Comparison of ENCODE assay signal across 10 mouse cellular contexts in genomic region chr11:102394421-102395124, GRCm38 (mm10). TPM values are rescaled to one million over a fixed set of nuclear protein-coding genes. Genes with fewer than 3 reads are reported as not detected.
DNase-seq lines count a peak whose midpoint lies in the region; ATAC-seq lines count a peak whose summit lies in the region.
"Had no signal": no experiment of that assay in that cellular context is flagged by ENCODE, and none has a peak within 500 bp of the region (broad histone marks: within the 10 kb centered on the region; RNA-seq: fewer than 3 reads in every experiment).

No protein-coding gene starts in this region.

- no peaks in the 10 kb centered on the region for H3K9me3 ChIP-seq in forebrain, embryonic 10.5 days
- no peaks in the 10 kb centered on the region for H3K9me3 ChIP-seq in limb, embryonic 12.5 days
- H3K9me3 ChIP-seq in heart, embryonic 12.5 days (replicated peaks), result no peaks in the 10 kb centered on the region
- H3K9me3 ChIP-seq: limb, embryonic 13.5 days had no signal

- peak overlapping the region; percentile 78; the same call in 1 of the 2 replicates for H3K27ac ChIP-seq in forebrain, embryonic 10.5 days
- no peak overlapping the region for H3K27ac ChIP-seq in limb, embryonic 12.5 days
- no peak overlapping the region for H3K27ac ChIP-seq in heart, embryonic 12.5 days (ENCODE audit: poor library complexity, severe bottlenecking)
- H3K27ac ChIP-seq: limb, embryonic 13.5 days had no signal

- peak; percentile 51 for DNase-seq in adrenal gland, postnatal 10 days
- DNase-seq in adrenal gland, adult 18-20 months (ENCODE audit: low spot score in 2 of 2), result no peak
- peak; percentile 52 for DNase-seq in R1 (ENCODE audit: low read depth, low spot score)
- no peak for DNase-seq in forebrain, embryonic 10.5 days (ENCODE audit: extremely low spot score, low spot score)
- DNase-seq in B cell, adult 2 months, result no peak
- no peak for DNase-seq in retina, postnatal 1 day

- H3K4me3 ChIP-seq in forebrain, embryonic 10.5 days, result peak overlapping the region; percentile 68
- no peak overlapping the region for H3K4me3 ChIP-seq in limb, embryonic 12.5 days (replicated peaks)
- H3K4me3 ChIP-seq in heart, embryonic 12.5 days, result no peak overlapping the region

- peaks cover 59% of the 10 kb centered on the region for H3K27me3 ChIP-seq in forebrain, embryonic 10.5 days (ENCODE audit: poor library complexity, severe bottlenecking)
- H3K27me3 ChIP-seq in limb, embryonic 12.5 days, result peaks cover 63% of the 10 kb centered on the region
- H3K27me3 ChIP-seq in heart, embryonic 12.5 days (replicated peaks), result peaks cover 52% of the 10 kb centered on the region

- ATAC-seq in limb, embryonic 12.5 days (ENCODE audit: insufficient number of reproducible peaks, insufficient read depth, low FRiP score, low TSS enrichment, low read depth), result no peak
- no peak for ATAC-seq in heart, embryonic 12.5 days (ENCODE audit: insufficient number of reproducible peaks, low FRiP score)

- WGBS in forebrain, embryonic 10.5 days, result 80% methylated on average over 9 of the region's 9 CpGs
- 77% methylated on average over 9 of the region's 9 CpGs for WGBS in limb, embryonic 12.5 days
- 74% methylated on average over 9 of the region's 9 CpGs for WGBS in heart, embryonic 12.5 days

- peaks cover 53% of the 10 kb centered on the region for H3K4me1 ChIP-seq in forebrain, embryonic 10.5 days
- H3K4me1 ChIP-seq in limb, embryonic 12.5 days (replicated peaks), result peaks cover 29% of the 10 kb centered on the region
- peaks cover 30% of the 10 kb centered on the region for H3K4me1 ChIP-seq in heart, embryonic 12.5 days (replicated peaks)

- H3K4me2 ChIP-seq in limb, embryonic 12.5 days, result peak overlapping the region; percentile 90; the same call in 1 of the 2 replicates
- no peak overlapping the region for H3K4me2 ChIP-seq in heart, embryonic 12.5 days

- H3K36me3 ChIP-seq in forebrain, embryonic 10.5 days (replicated peaks), result no peaks in the 10 kb centered on the region
- H3K36me3 ChIP-seq in limb, embryonic 12.5 days, result no peaks in the 10 kb centered on the region
- no peaks in the 10 kb centered on the region for H3K36me3 ChIP-seq in heart, embryonic 12.5 days
- H3K36me3 ChIP-seq: limb, embryonic 13.5 days had no signal

- no peak overlapping the region for H3K9ac ChIP-seq in limb, embryonic 12.5 days (replicated peaks)
- H3K9ac ChIP-seq in heart, embryonic 12.5 days, result no peak overlapping the region
- H3K9ac ChIP-seq: limb, embryonic 13.5 days had no signal

RNA-seq across cellular contexts. Expression of gene Rundc3a, which starts 1.4 kb away (rescaled TPM):
- 10 to 100 TPM; 21.2 to 34.3 TPM for total RNA-seq in adrenal gland, postnatal 10 days (2021)
- 10 to 100 TPM; 40.0 to 45.9 TPM for total RNA-seq in adrenal gland, adult 18-20 months (2021)
- polyA plus RNA-seq in forebrain, embryonic 10.5 days (2016; fragmentation: Nextera tagmentation; extraction: Ambion mirVana), result 10.5 and 13.5 TPM in 2 replicates
- polyA plus RNA-seq in limb, embryonic 12.5 days (2016; fragmentation: Nextera tagmentation; extraction: Ambion mirVana), result 1.7 and 2.3 TPM in 2 replicates
- 1.7 and 1.8 TPM in 2 replicates for polyA plus RNA-seq in heart, embryonic 12.5 days (2016; fragmentation: Nextera tagmentation; extraction: Ambion mirVana)
- total RNA-seq: heart, postnatal 25 days had no signal

RNA-seq across cellular contexts. Expression of gene Slc25a39, which starts 13.2 kb away (rescaled TPM):
- total RNA-seq in adrenal gland, postnatal 10 days (2021), result 100 to 1,000 TPM; 327 to 377 TPM
- 100 to 1,000 TPM; 461 to 466 TPM for total RNA-seq in adrenal gland, adult 18-20 months (2021)
- 255 and 262 TPM in 2 replicates for polyA plus RNA-seq in forebrain, embryonic 10.5 days (2016; fragmentation: Nextera tagmentation; extraction: Ambion mirVana)
- 164 and 174 TPM in 2 replicates for polyA plus RNA-seq in limb, embryonic 12.5 days (2016; fragmentation: Nextera tagmentation; extraction: Ambion mirVana)
- polyA plus RNA-seq in heart, embryonic 12.5 days (2016; fragmentation: Nextera tagmentation; extraction: Ambion mirVana), result 253 and 260 TPM in 2 replicates

RNA-seq across cellular contexts. Expression of gene Slc4a1, which starts 28.6 kb away (rescaled TPM):
- 10 to 100 TPM; 26.6 to 64.2 TPM for total RNA-seq in adrenal gland, postnatal 10 days (2021)
- total RNA-seq in adrenal gland, adult 18-20 months (2021), result under 1 TPM; 0.23 to 0.80 TPM
- polyA plus RNA-seq in forebrain, embryonic 10.5 days (2016; fragmentation: Nextera tagmentation; extraction: Ambion mirVana), result 37.4 and 52.1 TPM in 2 replicates
- 22.6 and 25.0 TPM in 2 replicates for polyA plus RNA-seq in limb, embryonic 12.5 days (2016; fragmentation: Nextera tagmentation; extraction: Ambion mirVana)
- polyA plus RNA-seq in heart, embryonic 12.5 days (2016; fragmentation: Nextera tagmentation; extraction: Ambion mirVana), result 114 and 116 TPM in 2 replicates

RNA-seq across cellular contexts. Expression of gene Grn, which starts 35.5 kb away (rescaled TPM):
- total RNA-seq in adrenal gland, postnatal 10 days (2021), result 100 to 1,000 TPM; 161 to 189 TPM
- 100 to 1,000 TPM; 156 to 181 TPM for total RNA-seq in adrenal gland, adult 18-20 months (2021)
- polyA plus RNA-seq in forebrain, embryonic 10.5 days (2016; fragmentation: Nextera tagmentation; extraction: Ambion mirVana), result 66.2 and 70.1 TPM in 2 replicates
- 101 and 106 TPM in 2 replicates for polyA plus RNA-seq in limb, embryonic 12.5 days (2016; fragmentation: Nextera tagmentation; extraction: Ambion mirVana)
- polyA plus RNA-seq in heart, embryonic 12.5 days (2016; fragmentation: Nextera tagmentation; extraction: Ambion mirVana), result 189 and 191 TPM in 2 replicates

RNA-seq across cellular contexts. Expression of gene Fam171a2, which starts 52.9 kb away (rescaled TPM):
- 10 to 100 TPM; 12.3 to 15.3 TPM for total RNA-seq in adrenal gland, postnatal 10 days (2021)
- 1 to 10 TPM; 3.4 to 3.5 TPM for total RNA-seq in adrenal gland, adult 18-20 months (2021)
- polyA plus RNA-seq in forebrain, embryonic 10.5 days (2016; fragmentation: Nextera tagmentation; extraction: Ambion mirVana), result 2.2 and 2.8 TPM in 2 replicates
- 9.7 and 10.7 TPM in 2 replicates for polyA plus RNA-seq in limb, embryonic 12.5 days (2016; fragmentation: Nextera tagmentation; extraction: Ambion mirVana)
- polyA plus RNA-seq in heart, embryonic 12.5 days (2016; fragmentation: Nextera tagmentation; extraction: Ambion mirVana), result 4.5 and 5.6 TPM in 2 replicates

Comparison
In these comparisons a context has a peak if more than half of its experiments do, and no peak if none do; other contexts are left out.
1. DNase-seq: peak in adrenal gland, postnatal 10 days (single experiment) and R1 (single experiment); none in adrenal gland, adult 18-20 months (0 of 2), forebrain, embryonic 10.5 days (single experiment), B cell, adult 2 months (0 of 2) and retina, postnatal 1 day (single experiment).